Mouse (Mus musculus) gastrocnemius, adult 2 months (tissue): ENCODE data around the gene Rab11fip5. TPM values are rescaled to one million over a fixed set of nuclear protein-coding genes. Genes with fewer than 3 reads are reported as not detected.
A peak's percentile ranks its signal among the peaks of the same experiment; 100 is the strongest.

Source experiments
- DNase-seq: peaks from one replicate; pipeline ENCODE4 v3.0.0; 2022
- H3K27ac ChIP-seq: fragments of 200-600 bp; 2 replicates; pipeline ENCODE4 v1.8.1; 2022; ENCODE audit warnings: mild to moderate bottlenecking
- H3K4me3 ChIP-seq: fragments of 200-600 bp; 2 replicates; pipeline ENCODE4 v1.8.1; 2022; ENCODE audit warnings: mild to moderate bottlenecking, moderate library complexity
- CTCF ChIP-seq: fragments of 200-600 bp; IDR thresholded peaks from 2 replicates; pipeline ENCODE4 v1.8.1; 2022; ENCODE audit warnings: antibody characterized with exemption, mild to moderate bottlenecking, moderate library complexity
- intact Hi-C: fragments of 180-260 bp; cut with DNase I; formaldehyde crosslinking; loops from one replicate; pipeline ENCODE4 v1.15.1; 2025
- total RNA-seq, 2 experiments: library from RNA; stranded (reverse); gene quantifications; 2 replicates each; pipeline ENCODE4 v1.2.3; 2021

Rab11fip5 gene
- total RNA-seq, 2 experiments from 2014 or later: 24.2 to 28.2 TPM

GRCm38 (mm10) chr6:85356682-85357465 is 17.6 kb downstream of the Rab11fip5 start:
- H3K27ac ChIP-seq: peak overlapping the region; percentile 66
- intact Hi-C loops: no loop called here
- no peak overlapping the region for H3K4me3 ChIP-seq
- DNase-seq: no peak
- no peak for TF ChIP-seq CTCF

DNA sequence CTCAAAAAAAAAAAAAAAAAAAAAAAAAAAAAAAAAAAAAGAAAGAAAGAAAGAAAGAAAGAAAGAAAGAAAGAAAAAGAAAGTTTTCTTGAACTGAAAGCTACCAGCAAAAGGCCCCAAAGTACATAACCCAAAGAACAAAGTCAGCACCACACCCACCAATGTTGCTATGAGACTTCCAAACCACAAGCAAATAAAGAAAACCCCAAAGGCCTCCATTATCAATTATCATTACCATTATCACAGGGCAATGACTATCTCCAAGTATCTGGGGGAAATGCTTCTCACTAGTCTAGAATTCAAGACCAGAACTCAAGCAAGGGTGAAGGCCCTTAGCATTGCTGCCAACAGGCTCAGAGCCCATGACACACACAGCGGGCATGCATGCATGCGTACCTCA is 18.7 kb downstream of the Rab11fip5 start:
- no peak for DNase-seq
- Histone ChIP-seq H3K27ac (peak overlapping the region; percentile 66; the same call in 1 of the 2 replicates), H3K4me3 (no peak overlapping the region)
- no peak for TF ChIP-seq CTCF
- intact Hi-C loops: no loop called here

GRCm38 (mm10) chr6:85354709-85355108 is 19.7 kb downstream of the Rab11fip5 start:
- DNase-seq: peak; percentile 59
- TF ChIP-seq CTCF: no peak
- H3K27ac ChIP-seq: 0 out of 2 replicates have a peak overlapping the region, but pooled peaks have one; percentile 25
- intact Hi-C loops: no loop called here
- no peak overlapping the region for H3K4me3 ChIP-seq

DNA sequence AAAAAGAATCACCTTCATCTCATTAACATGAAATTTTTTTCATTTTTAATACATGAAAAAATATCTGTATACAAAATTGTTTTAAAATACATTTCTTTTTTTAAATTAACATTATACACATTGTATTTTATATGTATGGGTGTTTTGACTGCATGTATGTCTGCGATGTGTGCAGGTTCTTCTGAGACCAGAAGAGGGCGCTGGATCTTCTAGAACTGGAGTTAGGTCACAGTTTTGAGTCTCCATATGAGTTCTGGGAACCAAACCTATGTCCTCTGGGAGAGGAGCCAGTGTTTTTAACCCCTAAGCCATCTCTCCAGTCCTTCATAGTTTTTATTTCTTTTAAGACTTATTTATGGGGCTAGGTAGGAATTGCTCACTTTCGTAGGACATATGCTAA is 20.7 kb downstream of the Rab11fip5 start:
- Histone ChIP-seq H3K4me3 (no peak overlapping the region), H3K27ac (no peak overlapping the region)
- peak; percentile 37 for TF ChIP-seq CTCF
- no peak for DNase-seq
- intact Hi-C loops: no loop called here

DNA sequence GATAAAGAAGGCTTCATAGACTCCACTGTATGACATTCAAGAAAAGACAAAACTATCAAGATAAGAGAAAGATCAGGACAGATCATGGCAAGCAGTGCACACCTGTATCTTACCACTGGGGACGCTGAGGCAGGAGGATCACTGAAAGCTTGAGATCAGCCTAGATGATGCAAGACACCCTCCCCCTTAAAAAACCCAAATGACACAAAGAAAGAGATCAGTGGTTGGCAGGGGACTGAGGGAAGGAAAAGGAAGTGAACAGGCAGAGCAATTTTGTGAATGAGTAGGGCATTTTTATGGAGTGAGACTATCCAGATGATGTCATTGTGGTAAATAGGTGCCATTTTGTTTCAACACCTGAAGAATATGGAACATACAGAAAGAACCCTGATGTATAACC is 24.3 kb downstream of the Rab11fip5 start:
- Histone ChIP-seq H3K27ac (no peak overlapping the region), H3K4me3 (no peak overlapping the region)
- intact Hi-C loops: no loop called here
- no peak for DNase-seq
- no peak for TF ChIP-seq CTCF

DNA sequence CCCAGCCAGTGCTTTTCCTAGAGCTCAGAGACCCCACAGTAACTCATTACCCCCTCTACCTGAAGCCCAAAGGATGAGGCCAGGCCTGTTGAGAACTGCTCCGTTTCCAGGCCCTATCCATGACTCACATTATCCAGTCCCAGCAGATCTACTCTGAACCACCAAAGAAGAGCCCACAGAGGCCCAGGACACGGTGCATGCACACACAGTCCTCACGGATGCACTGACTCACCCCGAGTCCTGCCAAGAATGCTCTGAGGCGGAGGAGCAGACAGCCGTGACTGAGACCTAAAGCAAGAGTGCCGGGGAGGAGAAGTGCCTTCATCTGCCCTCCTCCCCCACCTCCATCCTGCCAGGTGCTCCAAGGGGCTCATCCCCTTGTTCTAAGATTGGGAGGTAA is 25.2 kb downstream of the Rab11fip5 start:
- no peak for TF ChIP-seq CTCF
- intact Hi-C loops: no loop called here

GRCm38 (mm10) chr6:85348133-85348532 is 26.3 kb downstream of the Rab11fip5 start:
- TF ChIP-seq CTCF: no peak
- no peak overlapping the region for H3K4me3 ChIP-seq
- no peak overlapping the region for H3K27ac ChIP-seq
- DNase-seq: no peak
- intact Hi-C loops: no loop called here

More for the DNA sequence above, 25.2 kb downstream of the Rab11fip5 start:
- peak overlapping the region; percentile 12; the same call in 1 of the 2 replicates for H3K27ac ChIP-seq
- no peak overlapping the region for H3K4me3 ChIP-seq
- DNase-seq: peak; percentile 66

DNA sequence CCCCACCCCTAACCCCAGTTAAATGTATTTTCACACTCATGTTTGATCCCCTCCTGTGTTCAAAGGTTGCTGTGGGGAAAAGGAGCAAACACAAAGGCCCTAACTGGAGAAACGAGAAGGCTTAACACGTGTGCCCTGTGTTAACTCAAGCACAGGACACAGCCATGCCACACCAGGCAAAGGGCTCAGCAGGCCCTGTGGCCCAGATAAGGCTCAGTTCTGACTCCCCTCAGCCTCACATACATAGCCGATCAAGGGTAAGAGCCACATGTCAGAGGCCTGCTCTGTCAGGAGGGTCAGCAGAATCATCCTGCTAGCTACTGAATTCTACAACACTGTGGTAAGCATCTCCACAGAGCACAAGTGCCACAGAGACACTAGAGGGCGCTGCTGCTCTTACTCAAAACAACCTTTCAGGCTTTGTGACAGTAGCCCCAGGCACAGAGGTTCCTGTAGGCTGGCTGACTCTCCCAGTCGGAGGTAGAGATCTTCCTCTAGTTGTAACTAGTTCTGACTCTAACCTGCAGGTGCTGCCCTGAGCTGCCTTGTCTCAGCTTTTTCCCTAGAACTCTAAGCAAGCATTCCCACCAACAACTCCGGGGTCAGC is 28.3 kb downstream of the Rab11fip5 start:
- TF ChIP-seq CTCF: peak; percentile 99; the same call in 1 of the 2 replicates
- DNase-seq: peak; percentile 89
- intact Hi-C loops: loop anchor here (1.0 kb wide), 1 partner anchor 34 kb away; no protein-coding TSS in a partner anchor
- H3K27ac ChIP-seq: peak overlapping the region; percentile 25; the same call in 1 of the 2 replicates
- H3K4me3 ChIP-seq: no peak overlapping the region

- TF ChIP-seq CTCF: no peak
- no peak overlapping the region for H3K4me3 ChIP-seq
- intact Hi-C loops: no loop called here
- no peak overlapping the region for H3K27ac ChIP-seq
- no peak for DNase-seq
Measured at GRCm38 (mm10) chr6:85344929-85345328, 29.5 kb downstream of the Rab11fip5 start.

DNA sequence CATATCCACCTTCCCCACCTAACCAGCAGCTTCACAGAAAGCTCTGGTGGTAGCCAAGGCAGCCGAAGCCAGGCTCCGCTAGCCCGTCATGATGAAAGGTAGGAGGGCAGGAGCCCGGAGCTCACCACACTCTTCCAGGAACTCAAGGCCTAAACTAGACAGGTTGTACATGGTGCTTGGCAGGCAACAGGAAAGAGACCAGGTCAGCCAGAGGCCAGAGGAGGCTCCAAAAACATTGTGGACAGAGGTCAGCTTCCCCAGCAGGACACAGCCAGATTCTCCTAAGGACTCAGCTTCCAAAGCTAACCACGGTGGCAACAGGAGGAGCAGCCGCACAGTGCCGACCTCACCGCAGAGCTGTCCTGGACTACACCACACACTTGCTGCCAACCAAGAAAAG is 31.4 kb downstream of the Rab11fip5 start:
- DNase-seq: peak; percentile 42
- Histone ChIP-seq H3K4me3 (no peak overlapping the region), H3K27ac (peak overlapping the region; percentile 43)
- intact Hi-C loops: no loop called here
- TF ChIP-seq CTCF: no peak

DNA sequence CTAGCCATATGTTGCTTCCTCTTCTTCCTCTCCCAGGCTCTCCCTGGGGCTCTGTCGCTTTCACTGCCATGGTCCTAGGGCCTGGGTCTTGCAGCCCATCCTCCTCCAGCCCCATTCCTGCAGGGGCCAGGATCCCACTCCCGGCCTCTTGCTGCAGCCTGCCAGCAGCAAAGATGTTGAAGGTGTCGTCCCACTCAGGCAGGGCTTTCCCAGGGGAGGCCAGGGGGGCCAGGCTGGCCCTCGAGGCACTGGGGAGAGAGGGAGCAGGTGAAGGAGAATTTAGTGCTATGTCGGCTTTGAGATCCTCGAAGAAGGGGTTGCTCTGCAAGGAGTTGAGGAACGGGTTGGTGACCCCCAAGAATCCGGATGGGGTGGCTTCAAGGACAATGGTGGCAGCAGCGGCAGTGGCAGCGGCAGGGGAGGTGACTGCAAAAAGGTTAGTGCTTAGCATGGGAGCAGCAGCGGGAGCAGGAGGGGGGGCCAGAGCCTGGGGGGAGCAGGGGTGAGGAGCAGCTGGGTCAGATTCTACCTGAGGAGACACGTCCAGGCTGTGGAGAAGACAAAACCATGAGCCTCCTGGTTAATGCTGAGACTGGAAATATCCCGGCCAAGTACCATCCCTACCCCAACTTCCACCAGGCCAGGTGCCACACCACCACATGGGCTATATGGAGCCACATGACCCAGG is 32.5 kb downstream of the Rab11fip5 start:
- H3K27ac ChIP-seq: no peak overlapping the region
- DNase-seq: no peak
- intact Hi-C loops: no loop called here
- no peak overlapping the region for H3K4me3 ChIP-seq
- no peak for TF ChIP-seq CTCF

- no peak for DNase-seq
- intact Hi-C loops: no loop called here
- no peak for TF ChIP-seq CTCF
- Histone ChIP-seq H3K4me3 (no peak overlapping the region), H3K27ac (no peak overlapping the region)
Measured at GRCm38 (mm10) chr6:85340184-85340583, 34.2 kb downstream of the Rab11fip5 start.
